Mouse (Mus musculus): ENCODE data around the gene Zfp277. TPM values are rescaled to one million over a fixed set of nuclear protein-coding genes. Genes with fewer than 3 reads are reported as not detected.
A peak's percentile ranks its signal among the peaks of the same experiment; 100 is the strongest.

Gene Zfp277
- polyA plus RNA-seq, 1 experiment from 2014 or later, result 30.9 TPM

DNA sequence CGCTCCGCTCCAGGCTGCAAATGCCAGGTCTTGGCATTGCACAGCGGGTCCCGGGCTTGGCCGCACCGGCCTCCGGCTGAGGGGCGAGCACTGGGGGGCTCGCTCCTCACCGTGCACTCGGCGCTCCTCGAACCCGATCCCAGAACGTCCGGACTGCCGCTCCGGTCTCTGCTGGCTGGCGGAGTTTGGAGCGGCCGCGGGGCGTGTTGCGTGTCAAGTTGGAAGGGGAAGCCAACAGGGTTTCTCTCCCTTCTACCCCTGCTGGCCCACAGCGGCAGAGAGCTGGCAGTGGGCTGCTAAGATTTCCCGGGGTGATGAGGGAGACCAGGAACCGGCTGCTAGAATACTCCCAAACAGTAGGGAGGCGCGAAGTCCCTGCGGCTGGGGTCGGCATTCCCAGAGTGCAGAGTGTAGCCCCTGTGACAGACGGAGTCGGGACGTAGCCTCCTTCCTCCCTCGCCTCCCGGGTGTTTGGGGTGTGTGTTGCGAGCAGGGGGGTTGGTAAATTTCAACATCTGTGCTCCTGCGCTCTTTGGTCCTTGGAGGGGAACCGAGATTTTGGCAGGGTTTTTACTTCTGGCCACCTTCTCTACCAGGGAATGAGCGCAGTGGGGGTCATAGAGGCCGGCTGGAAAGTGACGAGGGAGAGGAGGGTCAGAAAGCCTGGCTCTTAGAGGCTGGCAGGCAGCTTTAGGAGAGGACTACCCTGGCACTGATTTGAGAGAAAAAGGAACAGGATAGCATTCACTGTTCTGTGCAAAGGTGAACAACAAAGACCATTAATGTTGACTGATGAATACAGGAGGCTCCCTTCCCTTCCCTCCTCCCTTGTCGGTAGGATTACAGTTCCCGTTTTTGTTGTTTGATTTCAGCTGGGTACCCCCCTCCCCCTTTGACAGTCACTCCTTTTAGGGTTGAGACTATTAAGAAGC, 1.0 kb upstream of the Zfp277 start:
- ATAC-seq (ENCODE audit: insufficient read depth, low FRiP score), result no peak
- Histone ChIP-seq H3K4me3 (replicated peaks; ENCODE audit: low read length) (peak overlapping the region; percentile 94), H3K4me1 (ENCODE audit: control insufficient read depth, insufficient read depth, low read length) (peaks cover 14% of the 10 kb centered on the region), H3K27me3 (ENCODE audit: control insufficient read depth, insufficient read depth, low read length) (no peaks in the 10 kb centered on the region), H3K9ac (ENCODE audit: low read length) (peak overlapping the region; percentile 87), H3K27ac (ENCODE audit: low read length) (peak overlapping the region; percentile 60), H3K4me2 (ENCODE audit: low read depth, low read length) (peak overlapping the region; percentile 84), H3K36me3 (ENCODE audit: control insufficient read depth, insufficient read depth, low read length) (no peaks in the 10 kb centered on the region), H3K9me3 (replicated peaks; ENCODE audit: control insufficient read depth, low read length) (no peaks in the 10 kb centered on the region)
- under 1% methylated on average over 44 of the region's 44 CpGs for WGBS

DNA sequence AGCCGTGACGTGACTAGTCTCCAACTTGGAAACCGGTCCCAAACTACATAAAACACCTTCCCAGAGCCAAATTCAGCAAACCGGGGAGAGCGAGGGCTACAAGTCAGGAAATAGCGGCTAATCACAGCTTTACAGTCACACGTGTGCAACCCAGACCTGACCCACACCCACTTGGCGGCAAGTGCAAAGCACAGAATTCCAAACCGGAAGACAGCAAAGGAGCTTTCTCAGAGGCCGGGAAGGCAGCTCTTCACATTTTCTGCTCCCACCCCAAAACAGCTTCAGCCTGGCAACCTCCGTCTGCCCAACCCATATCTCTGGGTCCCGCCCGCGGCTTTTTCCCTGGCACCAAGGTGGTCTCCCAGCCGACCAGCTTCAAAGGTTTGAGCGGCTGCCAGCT, 496 bp downstream of the Zfp277 start:
- Histone ChIP-seq H3K4me1 (ENCODE audit: control insufficient read depth, insufficient read depth, low read length) (peaks cover 15% of the 10 kb centered on the region), H3K9me3 (replicated peaks; ENCODE audit: control insufficient read depth, low read length) (no peaks in the 10 kb centered on the region), H3K9ac (ENCODE audit: low read length) (peak overlapping the region; percentile 86), H3K27ac (ENCODE audit: low read length) (no peak overlapping the region), H3K4me3 (replicated peaks; ENCODE audit: low read length) (peak overlapping the region; percentile 94), H3K4me2 (ENCODE audit: low read depth, low read length) (peak overlapping the region; percentile 94), H3K36me3 (ENCODE audit: control insufficient read depth, insufficient read depth, low read length) (no peaks in the 10 kb centered on the region), H3K27me3 (ENCODE audit: control insufficient read depth, insufficient read depth, low read length) (no peaks in the 10 kb centered on the region)
- ATAC-seq (ENCODE audit: insufficient read depth, low FRiP score), result peak; percentile 15
- WGBS, result under 1% methylated on average over 16 of the region's 16 CpGs

DNA sequence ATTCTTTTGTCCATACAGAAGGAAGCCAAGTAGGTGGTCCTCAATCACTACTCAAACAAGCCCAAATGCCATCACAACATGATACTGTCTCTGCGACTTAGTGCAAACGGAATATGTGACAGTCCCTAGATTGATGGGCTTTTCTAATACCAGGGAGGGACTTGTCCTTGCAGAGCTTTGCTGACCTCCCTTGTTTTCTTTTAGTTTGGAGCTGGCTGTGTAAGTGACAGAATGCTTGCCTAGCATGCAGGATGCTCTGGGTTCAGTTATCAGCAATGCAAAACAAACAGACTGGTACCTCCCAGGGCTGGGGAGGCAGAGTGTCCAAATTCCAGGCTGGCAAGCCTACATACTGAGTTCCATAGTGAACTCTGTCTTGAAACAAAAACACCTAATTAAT, 7.7 kb downstream of the Zfp277 start:
- ATAC-seq (ENCODE audit: insufficient read depth, low FRiP score), result no peak
- 41% methylated on average over 2 of the region's 2 CpGs for WGBS

DNA sequence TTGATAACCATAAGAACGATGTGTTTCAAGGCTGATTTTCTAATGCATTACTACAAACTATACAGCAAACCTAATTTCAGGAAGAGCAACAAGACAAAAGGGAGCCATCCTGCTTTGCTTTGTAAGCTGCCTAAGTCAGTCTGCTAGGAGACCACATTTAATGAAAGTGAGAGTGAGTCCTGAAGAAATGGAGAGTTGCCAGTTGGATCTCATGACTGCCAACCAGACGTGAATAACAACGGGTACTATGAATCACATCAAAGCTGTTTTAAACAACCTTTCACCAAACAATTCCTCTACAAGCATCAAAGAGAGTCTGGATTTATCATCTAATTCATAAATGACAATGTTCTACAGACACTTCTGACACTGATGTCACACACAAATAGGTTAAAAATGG, 11.6 kb downstream of the Zfp277 start:
- H3K27ac ChIP-seq (ENCODE audit: low read length), result no peak overlapping the region
- H3K9ac ChIP-seq (ENCODE audit: low read length), result no peak overlapping the region
- H3K4me1 ChIP-seq (ENCODE audit: control insufficient read depth, insufficient read depth, low read length), result 0 out of 2 replicates have a peak, but pooled peaks cover 5% of the 10 kb centered on the region
- no peak for ATAC-seq (ENCODE audit: insufficient read depth, low FRiP score)
- WGBS, result 41% methylated on average over 3 of the region's 3 CpGs
- no peaks in the 10 kb centered on the region for H3K36me3 ChIP-seq (ENCODE audit: control insufficient read depth, insufficient read depth, low read length)
- H3K4me2 ChIP-seq (ENCODE audit: low read depth, low read length), result no peak overlapping the region
- H3K9me3 ChIP-seq (replicated peaks; ENCODE audit: control insufficient read depth, low read length), result no peaks in the 10 kb centered on the region
- H3K4me3 ChIP-seq (replicated peaks; ENCODE audit: low read length), result no peak overlapping the region
- no peaks in the 10 kb centered on the region for H3K27me3 ChIP-seq (ENCODE audit: control insufficient read depth, insufficient read depth, low read length)

More for the DNA sequence above, 7.7 kb downstream of the Zfp277 start:
- Histone ChIP-seq H3K9me3 (replicated peaks; ENCODE audit: control insufficient read depth, low read length) (no peaks in the 10 kb centered on the region), H3K36me3 (ENCODE audit: control insufficient read depth, insufficient read depth, low read length) (no peaks in the 10 kb centered on the region), H3K9ac (ENCODE audit: low read length) (no peak overlapping the region), H3K27ac (ENCODE audit: low read length) (no peak overlapping the region), H3K27me3 (ENCODE audit: control insufficient read depth, insufficient read depth, low read length) (no peaks in the 10 kb centered on the region), H3K4me2 (ENCODE audit: low read depth, low read length) (no peak overlapping the region), H3K4me1 (ENCODE audit: control insufficient read depth, insufficient read depth, low read length) (peaks cover 4% of the 10 kb centered on the region; the same call in 1 of the 2 replicates), H3K4me3 (replicated peaks; ENCODE audit: low read length) (no peak overlapping the region)

DNA sequence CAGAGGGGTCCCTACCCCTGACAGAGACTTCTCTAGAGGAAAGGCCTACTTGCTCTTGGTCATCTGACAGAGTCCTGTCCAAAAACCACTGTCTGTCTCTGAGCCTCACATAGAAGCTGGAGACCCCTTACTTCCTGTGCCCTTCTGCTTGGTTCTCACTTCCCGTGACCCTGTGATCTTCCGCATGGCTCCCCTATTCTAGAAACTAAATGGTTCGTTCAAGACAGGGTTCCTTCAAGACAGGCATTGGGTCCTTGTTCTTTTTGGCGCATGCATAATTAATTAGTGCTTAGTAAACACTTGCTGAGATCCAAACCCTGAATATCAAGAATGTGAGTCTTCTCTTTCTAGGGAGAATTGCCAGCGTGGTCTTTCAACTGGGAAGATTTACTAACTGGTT, 14.6 kb downstream of the Zfp277 start:
- WGBS, result 77% methylated on average over 5 of the region's 5 CpGs
- no peak overlapping the region for H3K4me2 ChIP-seq (ENCODE audit: low read depth, low read length)
- no peaks in the 10 kb centered on the region for H3K36me3 ChIP-seq (ENCODE audit: control insufficient read depth, insufficient read depth, low read length)
- H3K4me3 ChIP-seq (replicated peaks; ENCODE audit: low read length), result no peak overlapping the region
- H3K9ac ChIP-seq (ENCODE audit: low read length), result no peak overlapping the region
- no peak overlapping the region for H3K27ac ChIP-seq (ENCODE audit: low read length)
- no peaks in the 10 kb centered on the region for H3K27me3 ChIP-seq (ENCODE audit: control insufficient read depth, insufficient read depth, low read length)
- H3K4me1 ChIP-seq (ENCODE audit: control insufficient read depth, insufficient read depth, low read length), result 0 out of 2 replicates have a peak, but pooled peaks cover 5% of the 10 kb centered on the region
- ATAC-seq (ENCODE audit: insufficient read depth, low FRiP score), result no peak
- no peaks in the 10 kb centered on the region for H3K9me3 ChIP-seq (replicated peaks; ENCODE audit: control insufficient read depth, low read length)

DNA sequence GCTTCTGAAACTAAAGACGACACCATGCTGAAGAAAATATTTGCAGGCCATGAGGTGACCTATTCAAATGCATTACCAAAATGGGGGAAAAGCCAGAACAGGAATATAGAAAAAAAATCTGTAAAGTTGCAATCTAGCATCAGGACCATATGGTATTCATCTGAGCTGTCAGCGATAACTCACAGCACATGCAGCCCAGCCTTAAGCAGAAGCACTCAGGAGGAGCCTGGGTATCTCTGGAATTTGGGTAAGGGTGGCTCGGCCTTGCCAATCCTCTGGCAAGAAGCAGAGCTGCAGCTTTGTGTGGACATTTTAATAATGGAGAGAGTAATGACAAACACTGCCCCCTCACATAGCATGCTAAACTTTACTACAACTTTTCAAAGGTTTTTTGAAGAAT, 15.7 kb downstream of the Zfp277 start:
- no peak overlapping the region for H3K4me3 ChIP-seq (replicated peaks; ENCODE audit: low read length)
- 0 out of 2 replicates have a peak, but pooled peaks cover 5% of the 10 kb centered on the region for H3K4me1 ChIP-seq (ENCODE audit: control insufficient read depth, insufficient read depth, low read length)
- ATAC-seq (ENCODE audit: insufficient read depth, low FRiP score), result no peak
- no peak overlapping the region for H3K9ac ChIP-seq (ENCODE audit: low read length)
- H3K36me3 ChIP-seq (ENCODE audit: control insufficient read depth, insufficient read depth, low read length), result peaks cover 2% of the 10 kb centered on the region; the same call in 1 of the 2 replicates
- no peaks in the 10 kb centered on the region for H3K27me3 ChIP-seq (ENCODE audit: control insufficient read depth, insufficient read depth, low read length)
- no peak overlapping the region for H3K27ac ChIP-seq (ENCODE audit: low read length)
- WGBS, result 41% methylated on average over 3 of the region's 3 CpGs
- no peaks in the 10 kb centered on the region for H3K9me3 ChIP-seq (replicated peaks; ENCODE audit: control insufficient read depth, low read length)
- no peak overlapping the region for H3K4me2 ChIP-seq (ENCODE audit: low read depth, low read length)

DNA sequence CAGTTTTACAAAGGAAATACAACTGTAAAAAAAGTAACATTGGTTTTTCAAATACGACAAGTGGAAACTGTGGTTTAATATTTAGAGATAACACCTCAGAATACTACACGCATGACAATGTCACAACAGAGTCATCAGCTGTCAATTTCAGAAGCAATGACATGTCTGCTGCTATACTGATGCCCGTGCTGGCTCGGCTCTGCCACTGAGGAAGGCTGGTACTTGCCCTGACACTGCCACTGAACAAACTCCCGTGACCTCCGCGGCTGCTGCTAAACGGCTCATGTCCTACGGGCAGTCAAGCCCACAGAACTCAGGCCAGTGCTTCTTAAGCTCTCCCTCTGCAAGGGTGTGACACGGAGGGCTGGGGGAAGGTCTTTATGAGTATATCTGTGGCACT, 18.1 kb downstream of the Zfp277 start:
- no peak for ATAC-seq (ENCODE audit: insufficient read depth, low FRiP score)
- 83% methylated on average over 10 of the region's 10 CpGs for WGBS

DNA sequence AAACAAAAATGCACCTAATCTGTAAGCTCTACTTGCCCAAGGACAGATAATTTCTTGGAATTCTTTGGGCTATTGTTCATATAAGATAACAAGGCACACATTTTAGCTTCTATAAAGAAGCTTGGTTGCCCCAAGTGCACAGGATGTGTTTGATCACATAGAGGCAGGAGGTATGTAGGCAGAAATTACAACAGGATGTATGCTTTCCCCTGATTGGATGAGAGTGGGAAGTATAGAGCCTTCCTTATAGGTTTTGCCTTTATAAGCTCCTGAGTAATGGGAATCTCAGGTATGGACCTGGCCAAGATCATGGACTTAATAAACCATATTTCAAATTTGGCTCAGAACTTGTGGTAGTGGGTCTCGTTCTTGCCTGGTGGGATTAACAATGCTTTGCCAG, 20.7 kb downstream of the Zfp277 start:
- H3K27me3 ChIP-seq (ENCODE audit: control insufficient read depth, insufficient read depth, low read length), result no peaks in the 10 kb centered on the region
- 92% methylated on average over 1 of the region's 1 CpGs for WGBS

More for the DNA sequence above, 18.1 kb downstream of the Zfp277 start:
- H3K4me2 ChIP-seq (ENCODE audit: low read depth, low read length), result no peak overlapping the region
- H3K4me3 ChIP-seq (replicated peaks; ENCODE audit: low read length), result no peak overlapping the region
- 0 out of 2 replicates have a peak, but pooled peaks cover 5% of the 10 kb centered on the region for H3K4me1 ChIP-seq (ENCODE audit: control insufficient read depth, insufficient read depth, low read length)
- no peak overlapping the region for H3K9ac ChIP-seq (ENCODE audit: low read length)
- H3K27me3 ChIP-seq (ENCODE audit: control insufficient read depth, insufficient read depth, low read length), result no peaks in the 10 kb centered on the region
- peaks cover 4% of the 10 kb centered on the region; the same call in 1 of the 2 replicates for H3K36me3 ChIP-seq (ENCODE audit: control insufficient read depth, insufficient read depth, low read length)
- H3K27ac ChIP-seq (ENCODE audit: low read length), result no peak overlapping the region
- H3K9me3 ChIP-seq (replicated peaks; ENCODE audit: control insufficient read depth, low read length), result no peaks in the 10 kb centered on the region

DNA sequence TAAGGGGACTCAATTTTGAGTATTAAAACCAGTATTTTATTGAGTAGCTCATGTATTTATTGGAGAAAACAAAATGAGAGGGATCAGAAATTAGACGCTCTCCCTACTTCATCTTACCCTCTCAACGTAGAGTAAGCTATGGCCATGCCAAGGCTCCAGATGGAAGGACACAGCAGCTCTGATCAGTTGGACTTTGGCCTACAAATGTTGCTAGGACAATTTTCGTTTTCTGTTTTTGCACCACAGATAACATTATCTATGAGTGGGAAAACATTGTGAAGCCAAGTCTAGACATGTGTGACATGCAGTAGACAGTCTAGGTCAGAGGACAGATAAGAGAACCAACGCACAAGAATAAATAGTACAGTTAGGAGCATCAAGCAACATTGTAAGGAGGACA, 28.4 kb downstream of the Zfp277 start:
- Histone ChIP-seq H3K27me3 (ENCODE audit: control insufficient read depth, insufficient read depth, low read length) (no peaks in the 10 kb centered on the region), H3K9ac (ENCODE audit: low read length) (no peak overlapping the region), H3K36me3 (ENCODE audit: control insufficient read depth, insufficient read depth, low read length) (no peaks in the 10 kb centered on the region), H3K9me3 (replicated peaks; ENCODE audit: control insufficient read depth, low read length) (no peaks in the 10 kb centered on the region), H3K4me1 (ENCODE audit: control insufficient read depth, insufficient read depth, low read length) (no peaks in the 10 kb centered on the region), H3K27ac (ENCODE audit: low read length) (no peak overlapping the region), H3K4me3 (replicated peaks; ENCODE audit: low read length) (no peak overlapping the region), H3K4me2 (ENCODE audit: low read depth, low read length) (no peak overlapping the region)
- 75% methylated on average over 4 of the region's 4 CpGs for WGBS
- no peak for ATAC-seq (ENCODE audit: insufficient read depth, low FRiP score)

More for the DNA sequence above, 20.7 kb downstream of the Zfp277 start:
- Histone ChIP-seq H3K9me3 (replicated peaks; ENCODE audit: control insufficient read depth, low read length) (no peaks in the 10 kb centered on the region), H3K4me1 (ENCODE audit: control insufficient read depth, insufficient read depth, low read length) (no peaks in the 10 kb centered on the region), H3K4me3 (replicated peaks; ENCODE audit: low read length) (no peak overlapping the region), H3K4me2 (ENCODE audit: low read depth, low read length) (no peak overlapping the region), H3K36me3 (ENCODE audit: control insufficient read depth, insufficient read depth, low read length) (peaks cover 4% of the 10 kb centered on the region; the same call in 1 of the 2 replicates), H3K9ac (ENCODE audit: low read length) (no peak overlapping the region), H3K27ac (ENCODE audit: low read length) (no peak overlapping the region)
- no peak for ATAC-seq (ENCODE audit: insufficient read depth, low FRiP score)

Measured in stomach, embryonic 16.5 days (tissue).